Mouse (Mus musculus): Measurements from ENCODE around the gene Fam3c. TPM values are rescaled to one million over a fixed set of nuclear protein-coding genes. Genes with fewer than 3 reads are reported as not detected.

Fam3c gene
- polyA plus RNA-seq (2016; fragmentation: Nextera tagmentation; extraction: Ambion mirVana), result 33.8 and 43.1 TPM in 2 replicates

DNA sequence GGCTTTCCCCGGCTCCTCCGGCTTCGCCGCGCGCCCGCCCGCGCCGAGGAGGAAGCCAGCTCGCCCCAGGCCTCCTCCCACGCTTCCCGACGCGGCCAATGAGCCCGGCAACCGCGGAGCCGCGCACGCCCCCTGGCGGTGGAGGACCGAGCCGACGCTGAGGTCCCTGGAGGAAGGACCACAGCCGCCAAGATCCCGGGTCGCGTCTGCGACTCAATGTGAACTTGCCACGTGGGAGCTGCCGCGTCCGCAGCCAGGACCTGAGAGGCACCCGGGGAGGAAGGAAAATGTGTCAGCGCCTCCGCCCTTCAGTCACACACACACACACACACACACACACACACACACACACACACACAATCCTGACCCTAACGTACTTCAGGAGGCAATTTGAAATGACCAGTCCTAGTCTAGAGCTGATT lies at the start of gene Fam3c:
TSS of gene Fam3c (minus strand) at position 158 of the 422 bp plus-strand sequence.
- Histone ChIP-seq H3K4me1 (peaks cover 5% of the 10 kb centered on the region), H3K4me3 (peak within 1 kb of the TSS; percentile 74), H3K9me3 (replicated peaks) (no peaks in the 10 kb centered on the region), H3K4me2 (replicated peaks) (peak within 1 kb of the TSS; percentile 53), H3K27ac (peak within 1 kb of the TSS; percentile 86), H3K27me3 (no peaks in the 10 kb centered on the region), H3K36me3 (no peaks in the 10 kb centered on the region), H3K9ac (peak within 1 kb of the TSS; percentile 81)
- ATAC-seq (ENCODE audit: low FRiP score), result peak; percentile 99
- under 1% methylated on average over 25 of the region's 38 CpGs for WGBS

DNA sequence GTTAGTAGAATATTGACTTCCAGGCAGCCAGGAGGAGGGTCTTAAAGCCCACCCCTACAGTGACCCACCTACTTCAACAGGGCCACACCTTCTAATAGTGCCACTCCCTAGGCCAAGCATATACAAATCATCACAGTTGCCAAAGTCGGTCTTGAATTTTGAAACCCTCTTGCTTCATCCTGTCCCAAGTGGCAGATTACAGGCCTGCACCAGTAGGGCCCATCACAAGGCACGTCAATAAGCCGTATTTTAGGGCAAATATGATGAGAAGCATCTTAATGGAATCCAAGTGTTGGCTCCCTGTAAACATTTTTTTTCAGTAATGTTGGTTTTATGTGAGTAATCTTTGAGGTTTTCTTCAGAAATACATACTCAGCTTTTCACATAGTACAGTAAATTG lies 49.0 kb upstream of the Fam3c start:
- Histone ChIP-seq H3K4me2 (replicated peaks) (no peak overlapping the region), H3K9me3 (replicated peaks) (no peaks in the 10 kb centered on the region), H3K4me3 (no peak overlapping the region), H3K9ac (no peak overlapping the region), H3K4me1 (no peaks in the 10 kb centered on the region), H3K36me3 (no peaks in the 10 kb centered on the region), H3K27ac (no peak overlapping the region), H3K27me3 (no peaks in the 10 kb centered on the region)
- WGBS, result 90% methylated on average over 3 of the region's 3 CpGs
- no peak for ATAC-seq (ENCODE audit: low FRiP score)

DNA sequence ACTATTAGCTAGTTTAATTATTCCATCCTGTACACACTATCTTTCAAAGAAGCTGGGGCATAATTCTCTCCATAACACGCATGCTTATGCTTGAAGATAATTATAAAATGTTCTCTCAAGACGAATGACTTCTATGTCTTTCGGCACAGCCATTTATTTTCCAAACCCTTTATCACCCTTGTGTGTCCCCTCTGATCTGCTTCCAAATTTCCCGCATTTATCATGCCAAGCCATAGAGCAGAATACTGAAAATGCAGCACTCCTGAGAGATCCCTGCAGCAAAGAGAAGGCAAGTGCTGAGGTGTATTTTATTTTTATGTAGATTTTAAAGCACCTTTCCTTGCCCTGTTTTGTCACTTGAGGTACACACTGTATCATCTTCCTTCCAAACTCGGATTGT lies 47.7 kb upstream of the Fam3c start:
- H3K9me3 ChIP-seq (replicated peaks), result no peaks in the 10 kb centered on the region
- no peaks in the 10 kb centered on the region for H3K36me3 ChIP-seq
- H3K4me1 ChIP-seq, result no peaks in the 10 kb centered on the region
- no peak overlapping the region for H3K9ac ChIP-seq
- no peak overlapping the region for H3K4me2 ChIP-seq (replicated peaks)
- H3K27me3 ChIP-seq, result no peaks in the 10 kb centered on the region
- H3K27ac ChIP-seq, result no peak overlapping the region
- no peak for ATAC-seq (ENCODE audit: low FRiP score)
- no peak overlapping the region for H3K4me3 ChIP-seq
- WGBS, result 69% methylated on average over 5 of the region's 5 CpGs

DNA sequence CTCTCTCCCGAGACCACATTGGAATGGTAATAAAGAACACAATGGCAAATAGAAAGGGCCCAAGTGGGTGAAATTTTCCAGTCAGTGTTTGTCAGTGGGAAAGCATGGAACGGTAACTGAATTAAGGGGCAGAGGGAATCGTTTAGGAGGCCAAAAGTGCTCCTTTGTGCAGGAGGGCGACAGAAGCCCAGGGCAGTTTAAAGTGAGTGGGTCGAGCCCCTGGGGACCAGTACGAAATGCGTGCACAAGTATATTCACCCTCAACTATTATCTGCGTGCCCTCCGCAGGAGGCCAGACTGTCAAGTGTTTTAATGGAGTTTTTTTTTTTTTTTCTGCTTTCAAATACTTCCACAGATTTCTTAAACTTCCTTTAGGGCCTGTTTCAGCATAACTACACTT lies 47.3 kb upstream of the Fam3c start:
- peak; percentile 46; the same call in 1 of the 2 replicates for ATAC-seq (ENCODE audit: low FRiP score)
- 47% methylated on average over 9 of the region's 9 CpGs for WGBS
- H3K9me3 ChIP-seq (replicated peaks), result no peaks in the 10 kb centered on the region

DNA sequence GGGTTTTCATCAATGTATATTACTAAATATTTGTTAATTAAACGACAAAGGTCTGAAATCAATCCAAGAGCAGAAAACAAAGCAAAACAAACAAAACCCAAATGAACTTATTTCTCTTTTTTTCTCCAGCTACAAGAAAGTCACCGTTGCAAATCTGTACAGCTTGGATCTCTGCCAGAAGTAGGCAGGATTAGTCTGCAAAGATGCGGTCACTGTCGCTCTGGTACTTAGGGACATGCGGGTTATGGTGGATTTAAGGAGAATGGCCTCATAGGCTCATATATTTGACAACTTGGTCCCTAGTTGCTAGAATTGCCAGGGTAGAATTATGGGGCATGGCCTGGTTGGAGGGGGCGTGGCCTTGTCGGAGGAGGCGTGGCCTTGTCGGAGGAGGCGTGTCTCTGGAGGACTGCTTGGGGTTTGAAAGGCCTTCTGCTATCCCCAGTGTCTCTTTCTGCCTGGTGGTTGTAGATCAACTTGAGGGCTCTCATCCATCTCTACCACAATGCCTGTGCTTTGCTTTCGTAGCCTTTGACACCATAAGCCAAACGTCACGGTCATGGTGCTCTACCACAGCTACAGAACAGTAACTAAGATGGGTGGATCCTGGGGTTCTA lies 46.6 kb upstream of the Fam3c start:
- Histone ChIP-seq H3K27me3 (no peaks in the 10 kb centered on the region), H3K4me1 (no peaks in the 10 kb centered on the region), H3K36me3 (no peaks in the 10 kb centered on the region), H3K4me2 (replicated peaks) (no peak overlapping the region), H3K4me3 (no peak overlapping the region), H3K9ac (no peak overlapping the region), H3K27ac (no peak overlapping the region), H3K9me3 (replicated peaks) (no peaks in the 10 kb centered on the region)
- peak; percentile 32; the same call in 1 of the 2 replicates for ATAC-seq (ENCODE audit: low FRiP score)
- WGBS, result 75% methylated on average over 13 of the region's 13 CpGs

More for the DNA sequence above, 47.3 kb upstream of the Fam3c start:
- H3K27me3 ChIP-seq, result no peaks in the 10 kb centered on the region
- H3K4me3 ChIP-seq, result no peak overlapping the region
- no peak overlapping the region for H3K4me2 ChIP-seq (replicated peaks)
- no peaks in the 10 kb centered on the region for H3K4me1 ChIP-seq
- no peaks in the 10 kb centered on the region for H3K36me3 ChIP-seq
- H3K9ac ChIP-seq, result no peak overlapping the region
- H3K27ac ChIP-seq, result no peak overlapping the region

- no peaks in the 10 kb centered on the region for H3K9me3 ChIP-seq (replicated peaks)
- 93% methylated on average over 5 of the region's 5 CpGs for WGBS
- H3K27ac ChIP-seq, result no peak overlapping the region
- no peaks in the 10 kb centered on the region for H3K4me1 ChIP-seq
- no peaks in the 10 kb centered on the region for H3K27me3 ChIP-seq
- H3K36me3 ChIP-seq, result no peaks in the 10 kb centered on the region
- H3K9ac ChIP-seq, result no peak overlapping the region
- H3K4me2 ChIP-seq (replicated peaks), result no peak overlapping the region
- H3K4me3 ChIP-seq, result no peak overlapping the region
- ATAC-seq (ENCODE audit: low FRiP score), result no peak
Measured at GRCm38 (mm10) chr6:22402037-22402436, 46.0 kb upstream of the Fam3c start.

- no peak for ATAC-seq (ENCODE audit: low FRiP score)
- Histone ChIP-seq H3K4me1 (no peaks in the 10 kb centered on the region), H3K4me2 (replicated peaks) (no peak overlapping the region), H3K9me3 (replicated peaks) (no peaks in the 10 kb centered on the region), H3K4me3 (no peak overlapping the region), H3K27ac (no peak overlapping the region), H3K9ac (no peak overlapping the region), H3K36me3 (no peaks in the 10 kb centered on the region), H3K27me3 (no peaks in the 10 kb centered on the region)
- 89% methylated on average over 7 of the region's 7 CpGs for WGBS
Measured at GRCm38 (mm10) chr6:22398079-22398774, 42.2 kb upstream of the Fam3c start.

GRCm38 (mm10) chr6:22395207-22395606 lies 39.2 kb upstream of the Fam3c start:
- no peak overlapping the region for H3K9ac ChIP-seq
- WGBS, result 87% methylated on average over 3 of the region's 3 CpGs
- H3K27me3 ChIP-seq, result no peaks in the 10 kb centered on the region
- no peaks in the 10 kb centered on the region for H3K9me3 ChIP-seq (replicated peaks)
- H3K27ac ChIP-seq, result no peak overlapping the region
- H3K4me1 ChIP-seq, result no peaks in the 10 kb centered on the region
- H3K4me2 ChIP-seq (replicated peaks), result no peak overlapping the region
- no peak for ATAC-seq (ENCODE audit: low FRiP score)
- no peaks in the 10 kb centered on the region for H3K36me3 ChIP-seq
- no peak overlapping the region for H3K4me3 ChIP-seq

DNA sequence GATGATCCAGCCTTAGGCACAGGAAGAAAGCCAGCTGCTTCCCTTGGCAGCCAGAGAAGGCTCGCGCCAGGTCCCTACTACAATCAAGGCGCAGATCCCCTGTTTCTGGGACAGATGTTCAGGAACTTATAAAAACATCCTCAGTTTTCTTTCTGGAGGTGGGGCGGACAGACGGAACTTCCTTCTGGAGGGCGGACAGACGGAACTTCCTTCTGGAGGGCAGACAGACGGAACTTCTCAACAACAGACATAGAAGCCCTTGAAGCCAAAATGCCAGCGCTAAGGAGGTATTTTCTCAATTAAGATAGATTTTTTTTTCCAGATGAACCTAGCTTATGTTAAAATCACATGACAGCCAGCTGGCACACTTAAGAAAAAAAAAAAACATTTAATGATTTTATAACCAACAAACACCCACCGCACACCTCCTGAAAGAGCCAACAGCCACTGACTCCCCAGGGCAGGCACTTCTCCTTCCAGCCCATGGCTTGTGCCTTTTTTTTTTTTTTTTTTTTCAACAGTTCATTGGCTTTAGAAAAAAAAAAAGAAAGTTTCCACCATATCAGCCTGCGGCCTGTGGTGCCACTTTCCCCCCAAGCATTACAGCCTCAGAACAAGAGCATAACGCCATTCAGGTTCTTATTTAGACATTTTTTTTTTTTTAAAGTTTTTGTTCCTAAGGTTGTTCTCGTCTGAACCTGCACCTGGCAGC lies 34.8 kb upstream of the Fam3c start:
- Histone ChIP-seq H3K4me1 (no peaks in the 10 kb centered on the region), H3K9me3 (replicated peaks) (no peaks in the 10 kb centered on the region), H3K27me3 (no peaks in the 10 kb centered on the region), H3K4me3 (no peak overlapping the region), H3K27ac (no peak overlapping the region), H3K4me2 (replicated peaks) (no peak overlapping the region), H3K36me3 (no peaks in the 10 kb centered on the region), H3K9ac (no peak overlapping the region)
- 75% methylated on average over 13 of the region's 13 CpGs for WGBS
- ATAC-seq (ENCODE audit: low FRiP score), result no peak

DNA sequence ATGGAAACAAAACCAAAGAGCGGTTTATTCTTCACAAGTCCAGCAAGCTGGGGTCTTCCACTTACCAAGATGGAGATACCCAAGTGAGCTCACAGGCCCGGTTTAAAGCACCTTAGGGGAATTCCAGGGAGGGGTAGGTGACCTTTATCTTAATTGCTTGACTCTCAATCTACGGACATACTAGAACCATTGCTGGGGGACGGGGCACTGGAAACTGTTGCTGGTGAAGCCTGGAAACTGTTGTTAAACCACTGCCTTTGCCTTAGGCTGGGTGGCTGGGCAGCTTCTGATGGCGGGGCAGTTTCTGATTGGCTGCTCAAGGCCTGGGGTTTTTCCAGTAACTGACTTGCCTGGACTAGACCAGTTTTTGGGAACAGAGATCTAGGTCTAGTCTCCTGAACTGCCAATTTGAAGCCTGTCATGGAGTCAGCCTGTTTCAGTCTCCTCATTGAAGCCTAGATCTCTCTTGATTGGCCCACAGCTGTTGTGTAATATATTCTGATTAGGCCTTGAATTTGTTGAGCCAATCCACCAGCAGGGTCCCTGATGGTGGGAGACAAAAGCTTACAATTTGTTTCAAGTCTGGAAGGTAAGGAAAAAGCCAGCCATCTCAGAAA lies 29.3 kb upstream of the Fam3c start:
- 90% methylated on average over 5 of the region's 5 CpGs for WGBS

DNA sequence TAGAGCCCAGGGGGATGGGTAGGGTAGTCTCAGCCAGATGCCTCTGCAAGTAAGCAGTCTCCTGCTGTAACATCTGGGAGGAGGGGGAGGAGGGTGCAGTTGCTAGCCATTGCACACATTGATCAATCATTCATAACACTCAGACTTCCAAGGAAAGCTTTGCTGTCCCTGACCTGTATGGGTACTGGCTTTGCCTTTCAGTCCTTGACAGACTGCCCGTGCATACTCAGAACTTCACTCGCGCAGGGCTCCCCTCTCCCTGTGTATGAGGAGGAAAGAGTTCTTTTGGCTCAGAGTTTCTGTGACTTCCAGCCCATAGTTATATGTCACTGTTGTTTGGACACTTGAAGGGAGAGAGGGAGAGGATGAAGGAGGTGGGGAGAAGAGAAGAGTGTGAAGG lies 24.2 kb upstream of the Fam3c start:
- H3K4me2 ChIP-seq (replicated peaks), result no peak overlapping the region
- WGBS, result 94% methylated on average over 3 of the region's 3 CpGs

More for the DNA sequence above, 29.3 kb upstream of the Fam3c start:
- ATAC-seq (ENCODE audit: low FRiP score), result no peak
- Histone ChIP-seq H3K4me3 (no peak overlapping the region), H3K4me1 (no peaks in the 10 kb centered on the region), H3K36me3 (no peaks in the 10 kb centered on the region), H3K4me2 (replicated peaks) (no peak overlapping the region), H3K27ac (no peak overlapping the region), H3K27me3 (no peaks in the 10 kb centered on the region), H3K9ac (no peak overlapping the region), H3K9me3 (replicated peaks) (no peaks in the 10 kb centered on the region)

DNA sequence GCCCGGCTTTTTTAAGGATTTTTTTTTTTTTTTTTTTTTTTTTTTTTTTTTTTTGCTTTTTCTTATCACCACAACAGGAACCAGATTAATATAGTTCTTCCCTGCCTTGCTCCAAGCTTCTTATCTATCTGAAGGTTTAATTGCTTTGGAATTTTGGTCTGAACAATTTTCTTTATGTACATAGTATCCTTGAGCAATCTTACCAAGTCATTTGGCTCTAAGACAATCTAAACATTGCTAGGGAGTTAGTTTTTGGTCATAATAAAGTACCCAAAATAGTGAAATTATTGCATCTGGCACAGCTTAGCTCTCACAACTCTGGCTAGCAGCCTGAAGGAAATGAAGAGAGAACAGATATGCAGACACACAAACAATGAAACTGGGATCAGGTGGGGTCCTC lies 23.8 kb upstream of the Fam3c start:
- 82% methylated on average over 1 of the region's 1 CpGs for WGBS

More for the DNA sequence above, 24.2 kb upstream of the Fam3c start:
- no peak overlapping the region for H3K27ac ChIP-seq
- H3K4me1 ChIP-seq, result no peaks in the 10 kb centered on the region
- H3K27me3 ChIP-seq, result no peaks in the 10 kb centered on the region
- ATAC-seq (ENCODE audit: low FRiP score), result no peak
- no peak overlapping the region for H3K9ac ChIP-seq
- no peak overlapping the region for H3K4me3 ChIP-seq
- no peaks in the 10 kb centered on the region for H3K36me3 ChIP-seq
- H3K9me3 ChIP-seq (replicated peaks), result no peaks in the 10 kb centered on the region

More for the DNA sequence above, 23.8 kb upstream of the Fam3c start:
- H3K9me3 ChIP-seq (replicated peaks), result no peaks in the 10 kb centered on the region
- no peaks in the 10 kb centered on the region for H3K4me1 ChIP-seq
- no peak overlapping the region for H3K4me2 ChIP-seq (replicated peaks)
- no peaks in the 10 kb centered on the region for H3K36me3 ChIP-seq
- no peak for ATAC-seq (ENCODE audit: low FRiP score)
- H3K9ac ChIP-seq, result no peak overlapping the region
- no peak overlapping the region for H3K27ac ChIP-seq
- no peak overlapping the region for H3K4me3 ChIP-seq
- no peaks in the 10 kb centered on the region for H3K27me3 ChIP-seq
